ENCODE assay signal across 15 mouse cellular contexts in genomic region chr11:117775540-117775939, GRCm38 (mm10). TPM values are rescaled to one million over a fixed set of nuclear protein-coding genes. Genes with fewer than 3 reads are reported as not detected.
"Had no signal": no experiment of that assay in that cellular context is flagged by ENCODE, and none has a peak within 500 bp of the region (broad histone marks: within the 10 kb centered on the region; RNA-seq: fewer than 3 reads in every experiment).

No protein-coding gene starts in this region.

- H3K27ac ChIP-seq: limb, embryonic 13.5 days; liver, embryonic 15.5 days; midbrain, embryonic 12.5 days; stomach, postnatal 0 days had no signal

- DNase-seq: kidney, adult 11 months; kidney, postnatal 10 days; left cerebral cortex, postnatal 4 days; thymus, postnatal 14 days had no signal

- H3K9me3 ChIP-seq: limb, embryonic 13.5 days; liver, embryonic 15.5 days; midbrain, embryonic 12.5 days had no signal

- H3K36me3 ChIP-seq: midbrain, embryonic 12.5 days had no signal

- H3K4me3 ChIP-seq: limb, embryonic 13.5 days; liver, embryonic 15.5 days; midbrain, embryonic 12.5 days had no signal

- H3K9ac ChIP-seq: limb, embryonic 13.5 days; liver, embryonic 15.5 days; midbrain, embryonic 12.5 days had no signal

- ATAC-seq: midbrain, embryonic 16.5 days had no signal

- H3K4me2 ChIP-seq: limb, embryonic 13.5 days; liver, embryonic 15.5 days; midbrain, embryonic 12.5 days had no signal

- H3K27me3 ChIP-seq: limb, embryonic 13.5 days; liver, embryonic 15.5 days had no signal

RNA-seq across cellular contexts. Expression of gene 6030468B19Rik, which starts 21.9 kb away (rescaled TPM):
- total RNA-seq: left cerebral cortex, adult 18-20 months; left cerebral cortex, postnatal 10 days; left cerebral cortex, postnatal 4 days had no signal
- polyA plus RNA-seq: kidney, embryonic 14.5 days; midbrain, embryonic 16.5 days; neural tube, embryonic 14.5 days; stomach, postnatal 0 days had no signal

RNA-seq across cellular contexts. Expression of gene Gm20708, which starts 33.9 kb away (rescaled TPM):
- polyA plus RNA-seq: intestine, embryonic 14.5 days; large intestine, adult 2 months had no signal
